Mouse (Mus musculus) forebrain, embryonic 14.5 days (tissue): ENCODE data around the gene Aldh1a2. TPM values are rescaled to one million over a fixed set of nuclear protein-coding genes. Genes with fewer than 3 reads are reported as not detected.
A peak's percentile ranks its signal among the peaks of the same experiment; 100 is the strongest.

Experiments used
- ATAC-seq: fragments of 200-750 bp; cut with Nextera tagmentation; 2 replicates; pipeline ENCODE4 v1.8.0; 2017; ENCODE audit warnings: mild to moderate bottlenecking, moderate library complexity
- DNase-seq: peaks from one replicate; pipeline ENCODE4 v3.0.0-alpha.2; 2015; ENCODE audit warnings: low spot score
- H3K27ac ChIP-seq: fragments of 300-500 bp; sonication (generic); 2 replicates; pipeline ENCODE4 v1.5.1; 2014; ENCODE audit warnings: low read depth, mild to moderate bottlenecking, control low read depth, low read length, moderate library complexity
- H3K27me3 ChIP-seq: fragments of 300-500 bp; sonication (generic); replicated peaks from 2 replicates; pipeline ENCODE4 v1.6.1; 2014; ENCODE audit warnings: low read length, control low read depth, mixed read lengths; ENCODE audit not compliant: control insufficient read depth, insufficient read depth
- H3K36me3 ChIP-seq: fragments of 300-500 bp; sonication (generic); 2 replicates; pipeline ENCODE4 v1.6.1; 2014; ENCODE audit warnings: low read length, control low read depth; ENCODE audit not compliant: control insufficient read depth, insufficient read depth
- H3K4me1 ChIP-seq: fragments of 300-500 bp; sonication (generic); 2 replicates; pipeline ENCODE4 v1.6.1; 2014; ENCODE audit warnings: antibody characterized with exemption, low read length, control low read depth; ENCODE audit not compliant: control insufficient read depth, insufficient read depth
- H3K4me2 ChIP-seq: fragments of 300-500 bp; sonication (generic); 2 replicates; pipeline ENCODE4 v1.6.1; 2014; ENCODE audit warnings: mild to moderate bottlenecking, control low read depth, low read length
- H3K4me3 ChIP-seq: fragments of 300-500 bp; sonication (generic); 2 replicates; pipeline ENCODE4 v1.5.1; 2014; ENCODE audit warnings: low read depth, low read length, control low read depth
- H3K9ac ChIP-seq: fragments of 300-500 bp; sonication (generic); 2 replicates; pipeline ENCODE4 v1.6.1; 2014; ENCODE audit warnings: mild to moderate bottlenecking, low read length, control low read depth, moderate library complexity
- H3K9me3 ChIP-seq: fragments of 300-500 bp; sonication (generic); replicated peaks from 2 replicates; pipeline ENCODE4 v1.6.1; 2016; ENCODE audit warnings: low read length, control low read depth, mixed read lengths; ENCODE audit not compliant: control insufficient read depth
- WGBS: fragments of 180-500 bp; shearing (Covaris S2); extraction: QIAGEN DNeasy Blood & Tissue Kit; methylation state at CpG from one replicate; pipeline ENCODE4 v1.1.7; 2014; 5-methylcytosine and 5-hydroxymethylcytosine counted together
- polyA plus RNA-seq: library from polyadenylated mRNA; unstranded; fragments of >200 nt; fragmentation: Nextera tagmentation; extraction: Ambion mirVana; gene quantifications from 2 replicates; pipeline ENCODE4 v1.2.1, GENCODE M21; 2014

Aldh1a2 gene
- polyA plus RNA-seq, 1 experiment from 2014 or later, result 12.4 TPM

DNA sequence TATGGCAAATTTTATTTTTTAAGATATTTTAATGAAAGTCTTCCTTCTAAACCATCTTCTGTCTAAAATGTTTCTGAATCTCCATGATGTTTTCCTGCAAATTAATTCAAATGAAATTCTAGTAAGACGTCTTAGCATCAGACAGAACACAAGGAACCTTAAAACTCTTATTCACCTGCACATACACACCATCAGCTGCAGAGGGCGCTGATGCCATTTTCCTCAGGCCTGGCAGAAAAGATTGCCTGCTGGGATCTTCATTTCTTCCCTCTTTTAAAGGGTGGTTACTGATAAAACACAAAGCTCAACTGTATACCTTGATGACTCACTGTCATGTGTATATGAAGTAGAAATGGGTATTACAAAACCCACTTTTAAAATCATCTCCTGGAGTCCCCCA lies 4.7 kb upstream of the Aldh1a2 start:
- Histone ChIP-seq H3K9ac (no peak overlapping the region), H3K27me3 (peaks cover 33% of the 10 kb centered on the region), H3K4me3 (no peak overlapping the region), H3K36me3 (no peaks in the 10 kb centered on the region), H3K9me3 (no peaks in the 10 kb centered on the region), H3K4me2 (no peak overlapping the region), H3K4me1 (no peaks in the 10 kb centered on the region), H3K27ac (no peak overlapping the region)
- ATAC-seq (no peak), DNase-seq (peak; percentile 37)
- WGBS, result 4% methylated on average over 2 of the region's 2 CpGs

DNA sequence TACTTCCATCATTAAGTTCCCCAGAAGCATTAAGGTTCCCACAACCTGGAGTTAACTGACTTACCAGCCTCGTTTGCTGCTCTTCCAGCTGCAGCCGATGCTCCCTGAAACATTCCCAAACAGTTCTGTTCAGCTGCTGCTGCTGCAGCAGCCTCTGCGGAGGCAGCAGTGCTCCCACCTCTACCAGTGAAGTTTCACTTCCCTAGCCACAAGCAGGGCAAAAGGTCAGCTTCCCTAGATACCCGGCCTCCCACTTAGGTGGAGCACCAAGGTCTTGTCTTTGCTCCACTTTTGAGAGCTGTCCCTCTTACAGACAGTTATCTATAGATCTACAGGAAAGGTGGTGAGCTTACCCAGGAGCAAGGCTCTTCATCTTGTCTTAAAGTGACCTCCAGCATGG lies 2.0 kb upstream of the Aldh1a2 start:
- 47% methylated on average over 4 of the region's 4 CpGs for WGBS
- Histone ChIP-seq H3K9ac (no peak overlapping the region), H3K27ac (no peak overlapping the region), H3K36me3 (no peaks in the 10 kb centered on the region), H3K4me2 (no peak overlapping the region), H3K4me3 (no peak overlapping the region), H3K9me3 (no peaks in the 10 kb centered on the region), H3K27me3 (peaks cover 52% of the 10 kb centered on the region), H3K4me1 (no peaks in the 10 kb centered on the region)
- ATAC-seq (no peak), DNase-seq (no peak)

DNA sequence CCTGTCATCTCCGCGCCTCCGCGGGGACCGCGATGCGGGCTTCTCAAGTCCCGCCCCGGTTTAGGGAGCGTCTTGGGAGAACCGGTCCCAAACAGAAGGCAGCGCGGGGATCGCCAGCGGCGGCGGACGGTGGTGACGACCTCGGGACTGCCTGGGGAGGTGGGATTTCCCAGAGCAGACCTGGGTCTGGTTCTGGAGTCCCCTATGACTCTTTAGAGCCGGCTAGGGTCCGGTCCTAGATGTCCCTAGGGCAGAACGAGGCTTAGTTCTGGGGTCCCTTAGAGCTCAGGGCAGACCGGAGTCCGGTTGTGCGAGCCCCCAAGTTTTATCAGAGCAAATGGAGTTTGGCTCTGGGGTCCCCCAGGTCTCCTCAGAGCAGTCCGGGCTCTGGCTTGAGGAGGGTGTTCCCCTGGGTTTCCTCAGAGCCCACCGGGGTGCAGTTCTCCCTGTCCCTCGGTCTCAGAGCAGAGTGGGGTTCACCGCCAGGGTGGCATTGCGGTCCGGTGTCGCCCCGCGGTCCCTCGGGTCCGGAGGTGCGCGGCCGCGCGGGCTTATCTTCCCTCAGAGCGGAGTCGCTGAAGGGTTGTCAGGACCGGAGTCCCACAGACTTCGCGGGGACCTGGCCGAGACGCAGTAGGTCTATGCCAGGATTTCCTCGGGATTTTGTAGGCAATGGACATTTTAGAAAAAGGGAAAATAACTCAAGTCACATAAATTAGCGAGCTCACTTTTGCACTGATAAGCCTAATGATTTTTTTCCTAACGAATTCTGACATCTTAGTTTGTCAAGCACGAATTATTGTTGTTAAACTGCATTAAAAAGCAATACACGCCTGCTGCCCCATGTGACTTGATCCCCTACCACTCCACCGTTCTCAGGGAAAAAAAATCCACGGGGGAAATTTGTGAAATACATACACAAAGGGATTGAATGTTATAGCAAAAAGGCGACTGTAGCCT lies 727 bp downstream of the Aldh1a2 start:
- ATAC-seq (peak; percentile 55; the same call in 1 of the 2 replicates), DNase-seq (peak; percentile 46)
- no peak overlapping the region for H3K9ac ChIP-seq
- peak overlapping the region; percentile 33 for H3K4me3 ChIP-seq
- H3K36me3 ChIP-seq, result no peaks in the 10 kb centered on the region
- peaks cover 74% of the 10 kb centered on the region for H3K27me3 ChIP-seq
- no peaks in the 10 kb centered on the region for H3K9me3 ChIP-seq
- H3K4me1 ChIP-seq, result no peaks in the 10 kb centered on the region
- H3K4me2 ChIP-seq, result peak overlapping the region; percentile 53
- no peak overlapping the region for H3K27ac ChIP-seq
- WGBS, result under 1% methylated on average over 57 of the region's 57 CpGs

DNA sequence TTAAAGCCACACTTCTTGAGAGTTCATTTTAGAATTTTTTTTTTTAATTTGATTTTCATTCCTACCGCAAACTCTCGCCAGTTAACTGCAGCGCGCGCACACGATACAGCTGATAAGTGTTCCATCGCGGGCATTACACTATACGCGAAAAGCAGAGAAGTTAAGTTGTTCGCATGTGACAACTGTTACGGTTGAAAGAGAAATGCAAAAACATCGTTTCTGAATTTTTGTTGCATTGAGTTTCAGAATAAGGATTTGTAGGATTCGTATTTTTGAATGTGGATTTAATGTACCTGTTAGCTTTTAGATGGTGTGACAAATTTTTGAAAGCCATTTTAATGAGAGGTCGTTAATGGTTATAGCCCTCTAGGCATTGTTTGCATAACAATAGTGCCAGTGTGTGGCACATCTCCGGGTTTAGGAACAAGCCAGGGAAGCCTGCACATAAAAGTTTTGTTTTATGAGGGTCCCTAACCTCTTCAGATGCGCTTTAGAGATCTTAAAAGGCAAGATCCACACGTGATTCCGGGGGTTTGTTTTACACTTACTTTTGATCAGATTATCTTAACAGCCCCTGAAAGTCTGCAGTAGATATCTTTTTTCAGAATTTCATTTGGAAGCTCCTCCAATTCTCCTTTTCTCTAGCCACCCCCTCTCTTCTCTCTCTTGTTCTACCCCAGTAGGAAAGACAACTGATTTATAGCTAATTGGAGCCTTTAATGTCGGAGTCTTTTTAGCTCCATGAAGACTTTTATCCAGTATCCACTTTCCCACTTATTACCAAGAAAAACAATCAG lies 1.6 kb downstream of the Aldh1a2 start:
- Histone ChIP-seq H3K27me3 (peaks cover 68% of the 10 kb centered on the region), H3K9me3 (no peaks in the 10 kb centered on the region), H3K27ac (no peak overlapping the region), H3K36me3 (no peaks in the 10 kb centered on the region), H3K4me1 (no peaks in the 10 kb centered on the region), H3K4me2 (no peak overlapping the region), H3K9ac (no peak overlapping the region), H3K4me3 (no peak overlapping the region)
- ATAC-seq (no peak), DNase-seq (no peak)
- 1% methylated on average over 20 of the region's 20 CpGs for WGBS

DNA sequence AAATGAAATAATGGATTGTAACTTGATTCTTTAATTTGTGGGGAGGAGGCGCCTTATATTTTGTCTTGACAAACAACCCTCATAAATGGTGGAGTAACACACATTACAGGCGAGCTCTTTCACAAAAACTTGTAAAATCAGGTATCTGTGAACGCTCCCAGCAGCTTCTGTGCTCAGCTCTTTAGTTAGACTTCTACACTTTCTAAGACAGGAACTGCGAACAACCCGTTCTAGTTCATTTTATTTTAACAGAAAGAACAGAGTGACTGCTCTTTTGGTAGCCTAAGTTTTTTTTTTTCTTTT lies 2.2 kb downstream of the Aldh1a2 start:
- WGBS, result 8% methylated on average over 5 of the region's 5 CpGs
- H3K4me2 ChIP-seq, result no peak overlapping the region
- H3K4me3 ChIP-seq, result no peak overlapping the region
- H3K27me3 ChIP-seq, result peaks cover 67% of the 10 kb centered on the region
- H3K36me3 ChIP-seq, result no peaks in the 10 kb centered on the region
- DNase-seq, result peak; percentile 27
- no peaks in the 10 kb centered on the region for H3K4me1 ChIP-seq
- no peak overlapping the region for H3K9ac ChIP-seq
- ATAC-seq, result no peak
- no peaks in the 10 kb centered on the region for H3K9me3 ChIP-seq
- H3K27ac ChIP-seq, result no peak overlapping the region

DNA sequence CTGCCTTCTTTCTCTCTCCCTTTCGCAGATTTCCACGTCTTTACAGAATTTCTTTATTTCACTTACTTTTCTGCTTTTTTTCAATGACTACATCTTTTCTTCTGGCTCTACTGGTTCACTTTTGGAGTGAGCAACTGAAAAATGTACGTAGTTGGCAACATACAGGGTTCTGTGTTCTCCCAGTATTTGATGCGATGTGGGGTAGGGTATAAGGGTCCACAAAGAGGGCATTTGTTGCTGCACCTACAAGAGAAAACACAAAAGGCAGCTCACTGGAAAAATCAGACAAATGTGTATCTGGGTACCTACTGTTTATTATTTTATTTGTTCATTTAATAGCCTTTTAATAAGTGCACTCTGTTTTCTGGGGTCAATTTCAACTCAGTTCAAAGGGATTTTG lies 3.6 kb downstream of the Aldh1a2 start:
- ATAC-seq (no peak), DNase-seq (no peak)
- H3K9ac ChIP-seq, result no peak overlapping the region
- H3K4me3 ChIP-seq, result no peak overlapping the region
- no peak overlapping the region for H3K27ac ChIP-seq
- no peaks in the 10 kb centered on the region for H3K36me3 ChIP-seq
- H3K9me3 ChIP-seq, result no peaks in the 10 kb centered on the region
- H3K4me1 ChIP-seq, result no peaks in the 10 kb centered on the region
- WGBS, result 58% methylated on average over 4 of the region's 4 CpGs
- no peak overlapping the region for H3K4me2 ChIP-seq
- H3K27me3 ChIP-seq, result peaks cover 58% of the 10 kb centered on the region

DNA sequence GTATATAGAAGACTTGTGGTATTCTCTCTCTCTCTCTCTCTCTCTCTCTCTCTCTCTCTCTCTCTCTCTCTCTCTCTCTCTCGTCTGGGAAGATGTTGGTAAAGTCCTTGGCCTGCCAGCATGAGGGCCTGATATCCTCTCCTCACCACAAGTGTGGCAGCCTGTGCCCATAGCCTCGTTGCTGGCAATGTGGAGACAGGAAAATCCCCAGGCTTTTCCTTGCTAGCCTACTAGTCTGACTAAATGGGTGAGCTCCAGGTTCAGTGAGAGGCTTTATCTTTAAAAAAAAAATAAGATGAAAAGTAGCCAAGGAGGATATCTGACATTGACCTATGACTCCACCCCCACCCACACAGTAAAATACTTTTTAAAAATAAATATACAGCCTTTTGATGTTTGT lies 4.8 kb downstream of the Aldh1a2 start:
- ATAC-seq, result no peak
- WGBS, result 40% methylated on average over 2 of the region's 2 CpGs

DNA sequence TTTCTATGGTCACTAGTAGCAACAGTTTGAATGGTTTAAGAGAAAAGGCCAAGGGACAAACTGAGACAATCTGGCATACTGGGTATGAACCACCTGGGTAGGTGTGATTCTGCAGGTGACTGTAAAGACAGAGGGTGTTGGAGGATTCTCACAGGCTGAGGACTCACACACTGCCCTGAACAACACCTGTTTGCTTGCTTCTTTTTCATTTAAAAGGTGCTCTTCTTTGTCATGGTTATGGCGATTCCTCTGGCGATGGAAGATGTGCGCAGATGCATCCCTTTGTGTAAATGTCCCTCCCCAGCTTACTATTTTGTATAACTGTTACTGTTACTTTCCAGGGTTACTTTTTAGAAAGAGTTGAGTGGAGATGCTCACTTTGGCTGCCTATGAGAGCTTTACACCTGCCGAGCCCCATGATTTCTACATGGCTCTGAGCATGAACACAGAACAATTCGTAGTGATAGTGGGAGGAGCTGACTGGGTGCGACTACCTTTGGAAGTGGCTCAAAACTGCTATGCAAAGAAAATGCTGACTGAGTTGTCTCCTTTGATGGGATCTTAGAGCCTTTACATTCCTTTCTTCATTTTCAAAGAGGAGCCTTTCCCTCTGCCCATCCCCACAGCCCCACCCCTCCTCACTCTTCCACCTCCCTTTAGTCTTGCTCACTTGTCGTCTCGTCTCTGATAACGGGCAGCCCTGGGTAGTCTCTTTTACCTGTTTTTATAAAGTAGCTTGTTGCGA lies 11.8 kb downstream of the Aldh1a2 start:
- Histone ChIP-seq H3K9ac (no peak overlapping the region), H3K4me3 (no peak overlapping the region), H3K9me3 (no peaks in the 10 kb centered on the region), H3K4me1 (no peaks in the 10 kb centered on the region), H3K4me2 (no peak overlapping the region), H3K36me3 (no peaks in the 10 kb centered on the region), H3K27ac (no peak overlapping the region), H3K27me3 (peaks cover 17% of the 10 kb centered on the region; the same call in 1 of the 2 replicates)
- no peak for ATAC-seq
- no peak for DNase-seq
- WGBS, result 31% methylated on average over 10 of the region's 10 CpGs

More for the DNA sequence above, 4.8 kb downstream of the Aldh1a2 start:
- Histone ChIP-seq H3K4me1 (no peaks in the 10 kb centered on the region), H3K9me3 (no peaks in the 10 kb centered on the region), H3K9ac (no peak overlapping the region), H3K27me3 (peaks cover 46% of the 10 kb centered on the region), H3K27ac (no peak overlapping the region), H3K36me3 (no peaks in the 10 kb centered on the region), H3K4me3 (no peak overlapping the region), H3K4me2 (no peak overlapping the region)
- no peak for DNase-seq
